Mouse (Mus musculus): Measurements from ENCODE around the gene Traf7. TPM values are rescaled to one million over a fixed set of nuclear protein-coding genes. Genes with fewer than 3 reads are reported as not detected.

The Traf7 gene
- polyA plus RNA-seq, 2 experiments from 2014 or later = 52.8 to 72.1 TPM

- no peak for ATAC-seq
Observed at GRCm38 (mm10) chr17:24477053-24477984, 50.4 kb downstream of the Traf7 start.

- ATAC-seq = no peak
Observed at GRCm38 (mm10) chr17:24476022-24476776, 51.5 kb downstream of the Traf7 start.

GRCm38 (mm10) chr17:24475586-24475985 lies 52.2 kb downstream of the Traf7 start:
- no peak for ATAC-seq

- ATAC-seq = no peak
Observed at GRCm38 (mm10) chr17:24474557-24474956, 53.2 kb downstream of the Traf7 start.

- ATAC-seq = no peak
Observed at GRCm38 (mm10) chr17:24473612-24474275, 54.0 kb downstream of the Traf7 start, which contains the start of gene Bricd5. TSS of gene Bricd5 (plus strand) at chr17:24473884.

DNA sequence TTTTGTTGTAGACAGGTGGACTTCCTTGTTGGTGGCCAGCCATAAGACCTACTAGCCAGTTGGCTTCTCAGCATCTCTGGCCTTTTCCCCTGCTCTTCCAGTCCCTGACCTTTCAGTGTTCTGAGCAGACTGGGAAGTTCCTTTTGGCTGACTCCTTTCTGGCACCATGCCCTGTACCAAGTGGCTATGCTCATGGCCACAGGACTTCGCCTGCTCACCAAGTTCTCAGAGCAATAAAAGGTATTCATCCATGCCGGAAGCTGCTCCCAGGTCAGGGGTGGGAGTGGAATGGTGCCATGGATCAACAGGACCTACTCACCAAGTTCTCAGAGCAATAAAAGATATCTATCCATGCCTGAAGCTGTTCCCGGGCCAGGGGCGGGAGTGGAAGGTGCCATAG lies 55.2 kb downstream of the Traf7 start:
- ATAC-seq = no peak

DNA sequence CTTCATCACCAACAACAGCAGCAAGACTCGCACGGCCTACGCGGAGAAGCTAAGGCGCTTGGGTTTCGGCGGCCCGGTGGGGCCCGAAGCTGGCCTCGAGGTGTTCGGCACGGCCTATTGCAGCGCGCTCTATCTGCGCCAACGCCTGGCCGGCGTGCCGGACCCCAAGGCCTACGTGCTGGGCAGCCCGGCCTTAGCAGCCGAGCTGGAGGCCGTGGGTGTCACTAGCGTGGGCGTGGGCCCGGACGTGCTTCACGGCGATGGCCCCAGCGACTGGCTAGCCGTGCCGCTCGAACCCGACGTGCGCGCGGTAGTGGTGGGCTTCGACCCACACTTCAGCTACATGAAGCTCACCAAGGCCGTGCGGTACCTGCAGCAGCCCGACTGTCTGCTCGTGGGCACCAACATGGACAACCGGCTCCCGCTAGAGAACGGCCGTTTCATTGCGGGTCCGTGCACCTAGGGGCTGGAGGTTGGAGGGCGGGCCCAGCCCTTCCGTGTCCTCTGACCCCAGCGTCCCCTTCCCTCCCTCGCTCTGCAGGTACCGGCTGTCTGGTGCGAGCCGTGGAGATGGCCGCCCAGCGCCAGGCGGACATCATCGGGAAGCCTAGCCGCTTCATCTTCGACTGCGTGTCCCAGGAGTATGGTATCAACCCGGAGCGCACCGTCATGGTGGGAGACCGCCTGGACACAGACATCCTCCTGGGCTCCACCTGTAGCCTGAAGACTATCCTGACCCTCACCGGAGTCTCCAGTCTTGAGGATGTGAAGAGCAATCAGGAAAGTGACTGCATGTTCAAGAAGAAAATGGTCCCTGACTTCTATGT lies 56.8 kb downstream of the Traf7 start:
- peak; percentile 1 for ATAC-seq

- ATAC-seq = peak; percentile 98
Observed at GRCm38 (mm10) chr17:24469910-24470602, 57.7 kb downstream of the Traf7 start, which contains the start of the genes E4f1 and Pgp. TSS of gene E4f1 (minus strand) at chr17:24470313. TSS of gene Pgp (plus strand) at chr17:24470392.

DNA sequence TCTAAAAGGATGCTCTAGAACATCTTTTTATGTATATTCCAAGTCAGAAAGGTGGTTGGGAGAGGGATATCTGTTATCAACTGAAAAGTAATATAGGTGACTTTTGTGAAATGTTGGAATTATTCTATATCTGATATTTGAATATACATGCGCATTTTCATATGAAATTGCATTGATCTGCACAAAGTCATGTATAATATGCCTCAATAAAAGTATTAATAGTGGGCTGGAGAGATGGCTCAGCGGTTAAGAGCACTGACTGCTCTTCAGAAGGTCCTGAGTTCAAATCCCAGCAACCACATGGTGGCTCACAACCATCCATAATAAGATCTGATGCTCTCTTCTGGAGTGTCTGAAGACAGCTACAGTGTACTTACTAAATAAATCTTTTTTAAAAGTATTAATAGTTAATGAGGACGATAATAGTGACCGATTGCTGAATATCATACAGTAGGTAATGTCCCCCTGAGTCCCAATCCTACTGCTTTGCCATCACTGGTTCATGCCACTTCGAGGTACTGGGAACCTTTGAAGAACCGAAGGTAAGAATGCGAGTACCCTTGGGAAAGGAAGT lies 58.3 kb downstream of the Traf7 start:
- no peak for ATAC-seq

GRCm38 (mm10) chr17:24468636-24469246 lies 59.0 kb downstream of the Traf7 start:
- no peak for ATAC-seq

DNA sequence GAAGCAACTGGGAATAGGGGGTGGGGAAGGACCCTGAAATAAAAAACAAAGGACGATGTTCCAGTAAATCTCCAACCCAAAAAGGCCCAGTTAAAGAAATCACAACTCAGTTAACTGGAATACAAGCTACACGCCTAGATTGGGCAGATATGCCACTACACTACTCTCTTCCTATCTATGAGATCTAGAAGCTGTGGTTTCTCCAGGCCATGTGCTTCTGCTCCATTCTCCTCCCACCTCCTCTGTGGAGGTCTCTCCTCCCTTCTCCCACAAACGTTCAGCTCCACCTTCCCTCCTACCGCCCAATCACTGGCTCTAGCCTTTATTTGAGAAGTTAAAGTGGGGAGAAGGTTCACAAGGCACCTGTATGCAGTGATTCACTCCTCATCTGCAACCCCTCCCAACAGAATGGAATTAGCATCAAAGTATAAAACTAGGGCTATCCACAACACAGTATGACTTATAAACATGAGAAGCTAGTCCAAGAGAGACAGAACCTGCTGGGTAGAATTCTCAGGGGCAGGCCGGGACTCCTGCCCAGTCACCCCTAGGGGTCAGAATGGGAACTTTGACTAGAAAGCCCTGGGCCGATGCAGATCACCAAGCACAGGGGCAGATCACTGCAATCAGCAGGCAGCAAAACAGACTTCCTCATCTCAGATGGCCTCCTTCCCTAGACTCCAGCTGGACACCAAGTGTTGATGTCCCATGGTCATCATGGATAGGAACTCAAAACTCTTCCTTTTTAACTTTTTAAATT lies 64.2 kb downstream of the Traf7 start:
- ATAC-seq = no peak

GRCm38 (mm10) chr17:24462932-24463331 lies 64.8 kb downstream of the Traf7 start:
- ATAC-seq = no peak

- peak; percentile 53 for ATAC-seq
Observed at GRCm38 (mm10) chr17:24461580-24461979, 66.2 kb downstream of the Traf7 start.

Other genes starting within 250 kb of the Traf7 start
- under 1 TPM in 1 of 2 experiments, not detected in 1; 0.49 TPM for gene Abca17, start 176.9 kb downstream of the Traf7 start, polyA plus RNA-seq (2017; shearing (Covaris generic))
- 10 to 100 TPM; 17.0 to 23.7 TPM for gene Abca3, start 176.0 kb downstream of the Traf7 start, polyA plus RNA-seq (2017; shearing (Covaris generic))
- 100 to 1,000 TPM; 127 to 181 TPM for gene Rnps1, start 113.4 kb downstream of the Traf7 start, polyA plus RNA-seq (2017; shearing (Covaris generic))
- 10 to 100 TPM; 50.3 to 57.7 TPM for gene Eci1, start 101.3 kb downstream of the Traf7 start, polyA plus RNA-seq (2017; shearing (Covaris generic))
- gene Dnase1l2, start 84.8 kb downstream of the Traf7 start, polyA plus RNA-seq (2017; shearing (Covaris generic)) = 1 to 10 TPM; 7.4 to 8.3 TPM
- gene E4f1, start 57.6 kb downstream of the Traf7 start, polyA plus RNA-seq (2017; shearing (Covaris generic)) = 10 to 100 TPM; 34.3 to 62.8 TPM
- 1 to 10 TPM; 4.1 to 5.3 TPM for gene Pgp, start 57.5 kb downstream of the Traf7 start, polyA plus RNA-seq (2017; shearing (Covaris generic))
- gene Bricd5, start 54.1 kb downstream of the Traf7 start, polyA plus RNA-seq (2017; shearing (Covaris generic)) = not detected
- 10 to 100 TPM; 14.3 to 25.8 TPM for gene Mlst8, start 48.9 kb downstream of the Traf7 start, polyA plus RNA-seq (2017; shearing (Covaris generic))
- under 1 TPM; 0.16 TPM for gene Caskin1, start 39.3 kb downstream of the Traf7 start, polyA plus RNA-seq (2017; shearing (Covaris generic))
- 1 to 10 TPM; 4.0 to 5.0 TPM for gene Rab26, start 6.3 kb upstream of the Traf7 start, polyA plus RNA-seq (2017; shearing (Covaris generic))
- gene Pkd1, start 21.9 kb upstream of the Traf7 start, polyA plus RNA-seq (2017; shearing (Covaris generic)) = 10 to 100 TPM; 16.8 to 34.7 TPM
- gene Tsc2, start 104.7 kb upstream of the Traf7 start, polyA plus RNA-seq (2017; shearing (Covaris generic)) = 10 to 100 TPM; 20.5 to 28.2 TPM
- gene Nthl1, start 104.7 kb upstream of the Traf7 start, polyA plus RNA-seq (2017; shearing (Covaris generic)) = 1 to 10 TPM; 3.1 to 6.0 TPM
- gene Slc9a3r2, start 122.4 kb upstream of the Traf7 start, polyA plus RNA-seq (2017; shearing (Covaris generic)) = not detected
- not detected for gene Npw, start 130.5 kb upstream of the Traf7 start, polyA plus RNA-seq (2017; shearing (Covaris generic))
- gene Zfp598, start 141.7 kb upstream of the Traf7 start, polyA plus RNA-seq (2017; shearing (Covaris generic)) = 1 to 10 TPM; 3.7 to 5.4 TPM
- gene Syngr3, start 162.0 kb upstream of the Traf7 start, polyA plus RNA-seq (2017; shearing (Covaris generic)) = 1 to 10 TPM; 1.1 TPM
- gene Gfer, start 168.2 kb upstream of the Traf7 start, polyA plus RNA-seq (2017; shearing (Covaris generic)) = 10 to 100 TPM; 13.5 to 21.7 TPM
- 1 to 10 TPM; 1.2 to 1.4 TPM for gene Noxo1, start 168.3 kb upstream of the Traf7 start, polyA plus RNA-seq (2017; shearing (Covaris generic))
- 10 to 100 TPM; 38.1 to 71.3 TPM for gene Tbl3, start 179.7 kb upstream of the Traf7 start, polyA plus RNA-seq (2017; shearing (Covaris generic))
- not detected for gene Rnf151, start 190.1 kb upstream of the Traf7 start, polyA plus RNA-seq (2017; shearing (Covaris generic))
- 100 to 1,000 TPM; 608 to 780 TPM for gene Rps2, start 190.2 kb upstream of the Traf7 start, polyA plus RNA-seq (2017; shearing (Covaris generic))
- gene Ndufb10, start 196.5 kb upstream of the Traf7 start, polyA plus RNA-seq (2017; shearing (Covaris generic)) = 100 to 1,000 TPM; 227 to 245 TPM
- not detected for gene Rpl3l, start 199.9 kb upstream of the Traf7 start, polyA plus RNA-seq (2017; shearing (Covaris generic))
- 10 to 100 TPM; 29.3 to 30.1 TPM for gene Msrb1, start 208.7 kb upstream of the Traf7 start, polyA plus RNA-seq (2017; shearing (Covaris generic))
- not detected for gene Hs3st6, start 225.1 kb upstream of the Traf7 start, polyA plus RNA-seq (2017; shearing (Covaris generic))

Measured in CD4-positive, CD25-positive, alpha-beta regulatory T cell, adult 4 months (primary cell).